ENCODE assay signal across 19 mouse cellular contexts in genomic region chr19:28969231-28969630, GRCm38 (mm10). TPM values are rescaled to one million over a fixed set of nuclear protein-coding genes. Genes with fewer than 3 reads are reported as not detected.
"Had no signal": no experiment of that assay in that cellular context is flagged by ENCODE, and none has a peak within 500 bp of the region (broad histone marks: within the 10 kb centered on the region; RNA-seq: fewer than 3 reads in every experiment).

No protein-coding gene starts in this region.

- H3K4me3 ChIP-seq: kidney, embryonic 15.5 days; left cerebral cortex, adult 2 months; liver, embryonic 13.5 days; midbrain, embryonic 12.5 days; midbrain, embryonic 15.5 days; neural tube, embryonic 12.5 days; neural tube, embryonic 15.5 days had no signal

- H3K27ac ChIP-seq: kidney, embryonic 15.5 days; liver, embryonic 13.5 days; midbrain, embryonic 12.5 days; midbrain, embryonic 15.5 days; neural tube, embryonic 12.5 days; neural tube, embryonic 15.5 days; stomach, postnatal 0 days had no signal

- DNase-seq: kidney, postnatal 10 days; kidney, postnatal 36 days; layer of hippocampus, postnatal 36 days; liver, embryonic 13.5 days; lung, adult 2 months; lung, postnatal 14 days; lung, postnatal 4 days; right cerebral cortex, adult 18-20 months; right cerebral cortex, postnatal 14 days; right cerebral cortex, postnatal 4 days; thymus, postnatal 25 days had no signal

- ATAC-seq: midbrain, embryonic 15.5 days had no signal

RNA-seq across cellular contexts. Expression of gene 4430402I18Rik, which starts 1.6 kb away (rescaled TPM):
- total RNA-seq: megakaryocyte-erythroid progenitor cell, adult 5-6 weeks had no signal
